Mouse (Mus musculus): ENCODE measurements around the gene Ncoa1.
"Not testable (repeated sequence)": the region's sequence is repeated elsewhere in the genome, so short reads cannot be mapped to it uniquely, and the experiment has no call there.

Gene Ncoa1

GRCm38 (mm10) chr12:4392074-4392473 lies 84.9 kb downstream of the Ncoa1 start:
- DNase-seq: no peak

- no peak for DNase-seq
Observed at GRCm38 (mm10) chr12:4391256-4391655, 85.7 kb downstream of the Ncoa1 start.

- no peak for DNase-seq
Observed at GRCm38 (mm10) chr12:4390721-4391120, 86.3 kb downstream of the Ncoa1 start.

GRCm38 (mm10) chr12:4386077-4386719 lies 90.8 kb downstream of the Ncoa1 start:
- DNase-seq: no peak

GRCm38 (mm10) chr12:4383061-4383460 lies 93.9 kb downstream of the Ncoa1 start:
- no peak for DNase-seq

GRCm38 (mm10) chr12:4379298-4379957 lies 97.6 kb downstream of the Ncoa1 start:
- DNase-seq: no peak

GRCm38 (mm10) chr12:4376475-4376874 lies 100.5 kb downstream of the Ncoa1 start:
- DNase-seq: no peak

GRCm38 (mm10) chr12:4374816-4375493 lies 102.0 kb downstream of the Ncoa1 start:
- no peak for DNase-seq

- no peak for DNase-seq
Observed at GRCm38 (mm10) chr12:4371406-4371805, 105.6 kb downstream of the Ncoa1 start.

GRCm38 (mm10) chr12:4365951-4366350 lies 111.0 kb downstream of the Ncoa1 start:
- DNase-seq: no peak

- DNase-seq: no peak
Observed at GRCm38 (mm10) chr12:4359475-4359874, 117.5 kb downstream of the Ncoa1 start.

GRCm38 (mm10) chr12:4358653-4359052 lies 118.3 kb downstream of the Ncoa1 start:
- not testable (repeated sequence) for DNase-seq

- DNase-seq: no peak
Observed at GRCm38 (mm10) chr12:4358100-4358499, 118.9 kb downstream of the Ncoa1 start.

- no peak for DNase-seq
Observed at GRCm38 (mm10) chr12:4356834-4357445, 120.0 kb downstream of the Ncoa1 start.

GRCm38 (mm10) chr12:4355019-4355730 lies 121.8 kb downstream of the Ncoa1 start:
- DNase-seq: no peak

- no peak for DNase-seq
Observed at GRCm38 (mm10) chr12:4343216-4343615, 133.8 kb downstream of the Ncoa1 start.

GRCm38 (mm10) chr12:4342087-4342486 lies 134.9 kb downstream of the Ncoa1 start:
- DNase-seq: no peak

- DNase-seq: no peak
Observed at GRCm38 (mm10) chr12:4340325-4340924, 136.6 kb downstream of the Ncoa1 start.

- DNase-seq: no peak
Observed at GRCm38 (mm10) chr12:4323604-4324003, 153.4 kb downstream of the Ncoa1 start.

- DNase-seq: no peak
Observed at GRCm38 (mm10) chr12:4322227-4322626, 154.8 kb downstream of the Ncoa1 start.

GRCm38 (mm10) chr12:4313824-4314223 lies 163.2 kb downstream of the Ncoa1 start:
- no peak for DNase-seq

- no peak for DNase-seq
Observed at GRCm38 (mm10) chr12:4306712-4307313, 170.2 kb downstream of the Ncoa1 start.

All from thymus, adult 18-20 months (tissue).